1 mouse cellular context compared by ENCODE assay signal in genomic region chr11:55395073-55395642, GRCm38 (mm10).
TF ChIP-seq lines count a peak whose summit lies in the region.

No protein-coding gene starts in this region.

TF ChIP-seq in CH12.LX, 34 proteins besides CTCF, POLR2A, EP300 and RAD21 (continued from another document):
- TF ChIP-seq MAFK (IDR thresholded peaks at IDR 0.05; ENCODE audit: insufficient replicate concordance, low read length) (no peak), NELFE (IDR thresholded peaks at IDR 0.05; ENCODE audit: low read depth, low read length) (0 out of 2 replicates have a peak, but pooled peaks have one; percentile 20), IRF4 (IDR thresholded peaks at IDR 0.05; ENCODE audit: low read depth, low read length) (peak; percentile 29; the same call in 1 of the 2 replicates), MXI1 (IDR thresholded peaks at IDR 0.05; ENCODE audit: low read depth, low read length) (peak; percentile 79), UBTF (IDR thresholded peaks at IDR 0.05; ENCODE audit: low read depth, low read length) (no peak), TBP (conservative IDR thresholded peaks at IDR 0.05; ENCODE audit: low read depth, low read length) (no peak), USF2 (conservative IDR thresholded peaks at IDR 0.05; ENCODE audit: low read depth, low read length) (no peak), NRF1 (IDR thresholded peaks at IDR 0.05; ENCODE audit: low read depth, low read length) (0 out of 2 replicates have a peak, but pooled peaks have one; percentile 18)
